ENCODE assay signal across 18 mouse cellular contexts in the genomic region with DNA sequence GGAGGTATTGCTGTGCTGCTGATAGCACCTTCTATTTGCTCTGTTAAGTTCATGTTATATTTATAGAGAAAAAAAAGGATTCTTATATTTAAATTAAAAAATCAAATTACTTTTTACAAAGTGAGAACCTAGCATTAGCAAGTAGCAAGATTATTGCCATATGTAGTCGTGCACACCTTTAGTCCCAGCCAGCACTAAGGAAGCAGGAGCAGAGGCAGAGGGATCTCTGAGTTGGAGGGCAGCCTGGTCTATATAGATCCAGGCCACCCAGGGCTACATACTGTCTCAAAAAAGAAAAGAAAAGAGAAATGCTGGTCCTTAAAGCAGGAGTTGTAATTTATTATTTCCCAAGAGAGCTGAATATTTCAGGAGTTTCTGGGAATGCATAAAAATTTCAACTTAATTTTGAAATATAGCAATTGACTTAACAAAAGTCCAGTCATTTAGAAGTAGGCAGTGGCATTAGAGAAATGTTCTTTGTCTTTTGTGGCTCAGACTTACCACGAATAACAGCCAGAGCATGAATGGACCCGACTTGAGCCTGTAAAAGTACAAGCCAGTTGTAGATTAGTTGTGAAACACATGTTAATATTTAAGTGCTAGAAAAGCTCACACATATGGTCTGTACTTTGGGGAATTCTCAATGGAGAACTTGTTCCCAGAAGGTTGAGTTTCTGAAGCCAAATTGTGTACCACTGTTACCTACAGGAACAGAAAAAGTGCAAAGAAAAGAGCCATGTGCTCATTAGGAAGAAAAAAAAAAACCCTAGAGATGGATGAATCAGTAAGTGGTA.
DNase-seq lines count a peak whose midpoint lies in the region; ATAC-seq and TF ChIP-seq lines count a peak whose summit lies in the region.
"Had no signal": no experiment of that assay in that cellular context is flagged by ENCODE, and none has a peak within 500 bp of the region (broad histone marks: within the 10 kb centered on the region; RNA-seq: fewer than 3 reads in every experiment).

No protein-coding gene starts in this region.

- TF ChIP-seq POLR2A in lung, adult 2 months (IDR thresholded peaks at IDR 0.05; ENCODE audit: borderline replicate concordance, extremely low read depth, low read depth, low read length) = no peak

- no peak overlapping the region for H3K4me3 ChIP-seq in layer of hippocampus, adult 2 months
- no peak overlapping the region for H3K4me3 ChIP-seq in limb, embryonic 11.5 days (ENCODE audit: low read depth, low read length)
- H3K4me3 ChIP-seq in lung, adult 2 months (replicated peaks; ENCODE audit: extremely low read depth, low read depth, low read length) = no peak overlapping the region
- H3K4me3 ChIP-seq: embryonic facial prominence, embryonic 12.5 days; midbrain, embryonic 10.5 days had no signal

- H3K4me1 ChIP-seq in limb, embryonic 11.5 days (ENCODE audit: control insufficient read depth, insufficient read depth, low read length) = peaks cover 25% of the 10 kb centered on the region
- H3K4me1 ChIP-seq in lung, adult 2 months (ENCODE audit: control insufficient read depth, insufficient read depth, low read length) = no peaks in the 10 kb centered on the region

- no peaks in the 10 kb centered on the region for H3K36me3 ChIP-seq in limb, embryonic 11.5 days (ENCODE audit: control insufficient read depth, insufficient read depth, low read length)
- H3K36me3 ChIP-seq: embryonic facial prominence, embryonic 12.5 days; midbrain, embryonic 10.5 days had no signal

- H3K27me3 ChIP-seq in limb, embryonic 11.5 days (ENCODE audit: control insufficient read depth, insufficient read depth, low read length) = no peaks in the 10 kb centered on the region
- H3K27me3 ChIP-seq: embryonic facial prominence, embryonic 12.5 days had no signal

- H3K27ac ChIP-seq in layer of hippocampus, adult 2 months = peak overlapping the region; percentile 37; the same call in 1 of the 2 replicates
- 0 out of 2 replicates have a peak overlapping the region, but pooled peaks have one; percentile 51 for H3K27ac ChIP-seq in limb, embryonic 11.5 days (replicated peaks; ENCODE audit: low read depth, low read length)
- H3K27ac ChIP-seq: embryonic facial prominence, embryonic 12.5 days; macrophage had no signal

- no peak overlapping the region for H3K9ac ChIP-seq in limb, embryonic 11.5 days (ENCODE audit: low read length)
- H3K9ac ChIP-seq: embryonic facial prominence, embryonic 12.5 days had no signal

- no peak for DNase-seq in layer of hippocampus, adult 2 months (ENCODE audit: low spot score in 2 of 2)
- no peak for DNase-seq in layer of hippocampus, adult 9-10 months (ENCODE audit: low spot score)
- peak; percentile 52 for DNase-seq in forelimb bud, embryonic 11.5 days (ENCODE audit: low read depth, low spot score)
- no peak for DNase-seq in limb, embryonic 11.5 days (ENCODE audit: low spot score)
- no peak for DNase-seq in lung, adult 2 months
- no peak for DNase-seq in lung, postnatal 10 days
- DNase-seq in spleen, postnatal 10 days (ENCODE audit: low spot score in 2 of 2) = no peak
- DNase-seq: adrenal gland, adult 8-10 months; gastrocnemius, postnatal 14 days; heart, adult 18-20 months; heart, postnatal 36 days; lung, adult 18-20 months; thymus, adult 2 months had no signal

- no peak for ATAC-seq in limb, embryonic 11.5 days (ENCODE audit: insufficient number of reproducible peaks, low FRiP score, low TSS enrichment, low read depth)
- ATAC-seq: intestine, embryonic 16.5 days had no signal

- WGBS in limb, embryonic 11.5 days = 49% methylated on average over 3 of the region's 3 CpGs
- WGBS in lung, adult 2 months = 75% methylated on average over 3 of the region's 3 CpGs

- no peaks in the 10 kb centered on the region for H3K9me3 ChIP-seq in limb, embryonic 11.5 days (ENCODE audit: control insufficient read depth, low read length)
- H3K9me3 ChIP-seq: embryonic facial prominence, embryonic 12.5 days; midbrain, embryonic 10.5 days had no signal

- H3K4me2 ChIP-seq in limb, embryonic 11.5 days (ENCODE audit: low read depth, severe bottlenecking) = no peak overlapping the region
- H3K4me2 ChIP-seq: embryonic facial prominence, embryonic 12.5 days; liver, embryonic 11.5 days had no signal

- no peak for TF ChIP-seq CTCF in layer of hippocampus, adult 2 months (conservative IDR thresholded peaks at IDR 0.05)
- TF ChIP-seq CTCF in lung, adult 2 months (IDR thresholded peaks at IDR 0.05; ENCODE audit: insufficient read depth, low read length) = no peak
